Mouse (Mus musculus): ENCODE results near the gene Auts2. TPM values are rescaled to one million over a fixed set of nuclear protein-coding genes. Genes with fewer than 3 reads are reported as not detected.

Gene Auts2
- polyA plus RNA-seq, 1 experiment from 2014 or later, result 53.4 TPM

DNA sequence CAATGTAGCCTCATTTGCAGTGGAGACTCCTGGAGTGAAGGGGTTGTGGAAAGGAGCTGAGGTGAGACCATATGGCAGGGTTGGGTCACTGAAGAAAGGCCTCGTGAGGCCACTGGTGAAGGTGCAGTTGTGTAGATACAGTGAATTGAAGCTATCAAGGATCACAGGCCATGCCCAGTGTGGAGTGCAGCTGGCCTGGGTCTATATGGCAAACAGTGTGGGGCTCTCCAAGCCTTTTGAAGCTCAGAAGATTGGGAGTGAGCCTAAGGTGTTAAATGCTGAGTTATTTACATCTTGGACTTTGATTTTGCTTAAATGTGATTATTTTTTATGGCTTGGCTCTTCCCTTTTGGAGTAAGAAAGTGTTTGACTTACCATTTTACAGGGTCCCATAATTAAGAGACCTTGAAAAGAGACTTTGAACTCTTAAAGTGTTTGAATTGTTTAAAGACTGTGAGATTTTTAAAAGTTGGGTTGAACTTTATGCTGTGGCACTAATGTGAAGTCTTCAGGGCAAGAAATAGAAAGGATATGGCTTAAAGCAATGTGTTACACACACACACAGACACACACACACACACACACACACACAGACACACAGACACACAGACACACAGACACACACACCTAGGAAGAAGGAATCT is 1127.1 kb downstream of the Auts2 start:
- Histone ChIP-seq H3K36me3 (ENCODE audit: control insufficient read depth, insufficient read depth, low read length) (no peaks in the 10 kb centered on the region), H3K4me3 (ENCODE audit: low read depth, low read length) (no peak overlapping the region), H3K9ac (ENCODE audit: low read length) (no peak overlapping the region), H3K27ac (replicated peaks; ENCODE audit: low read depth, low read length) (no peak overlapping the region), H3K4me1 (ENCODE audit: control insufficient read depth, insufficient read depth, low read length) (no peaks in the 10 kb centered on the region), H3K4me2 (ENCODE audit: low read depth, severe bottlenecking) (no peak overlapping the region), H3K9me3 (ENCODE audit: control insufficient read depth, low read length) (no peaks in the 10 kb centered on the region), H3K27me3 (ENCODE audit: control insufficient read depth, insufficient read depth, low read length) (no peaks in the 10 kb centered on the region)
- ATAC-seq (ENCODE audit: insufficient number of reproducible peaks, low FRiP score, low TSS enrichment, low read depth) (no peak), DNase-seq (ENCODE audit: low spot score) (no peak)
- WGBS, result 68% methylated on average over 1 of the region's 1 CpGs

DNA sequence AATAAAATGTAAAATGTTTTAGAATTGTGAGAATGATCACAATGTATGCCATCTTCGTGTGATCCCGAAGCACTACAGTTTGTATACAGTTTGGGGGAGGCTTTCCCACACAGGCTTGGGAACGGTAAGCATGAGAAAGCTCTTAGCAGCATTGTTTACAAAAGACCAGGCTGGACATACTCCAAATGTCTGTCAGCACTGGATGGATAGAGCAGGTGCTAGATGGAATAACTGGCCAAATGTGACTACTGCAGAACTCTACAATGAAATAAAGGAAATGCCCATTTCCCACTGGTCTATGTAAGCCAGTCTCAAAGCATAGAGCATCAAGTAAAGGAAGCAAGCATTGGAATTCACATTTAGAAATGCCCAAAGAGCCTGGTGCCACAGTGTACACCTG is 1144.9 kb downstream of the Auts2 start:
- no peak overlapping the region for H3K27ac ChIP-seq (replicated peaks; ENCODE audit: low read depth, low read length)
- H3K4me2 ChIP-seq (ENCODE audit: low read depth, severe bottlenecking), result no peak overlapping the region
- H3K36me3 ChIP-seq (ENCODE audit: control insufficient read depth, insufficient read depth, low read length), result no peaks in the 10 kb centered on the region
- no peaks in the 10 kb centered on the region for H3K4me1 ChIP-seq (ENCODE audit: control insufficient read depth, insufficient read depth, low read length)
- no peaks in the 10 kb centered on the region for H3K9me3 ChIP-seq (ENCODE audit: control insufficient read depth, low read length)
- WGBS, result 89% methylated on average over 3 of the region's 3 CpGs
- no peak overlapping the region for H3K9ac ChIP-seq (ENCODE audit: low read length)
- no peak for ATAC-seq (ENCODE audit: insufficient number of reproducible peaks, low FRiP score, low TSS enrichment, low read depth)
- H3K27me3 ChIP-seq (ENCODE audit: control insufficient read depth, insufficient read depth, low read length), result no peaks in the 10 kb centered on the region
- no peak overlapping the region for H3K4me3 ChIP-seq (ENCODE audit: low read depth, low read length)
- DNase-seq (ENCODE audit: low spot score), result no peak

- Histone ChIP-seq H3K9me3 (ENCODE audit: control insufficient read depth, low read length) (no peaks in the 10 kb centered on the region), H3K27me3 (ENCODE audit: control insufficient read depth, insufficient read depth, low read length) (no peaks in the 10 kb centered on the region), H3K4me2 (ENCODE audit: low read depth, severe bottlenecking) (no peak overlapping the region), H3K27ac (replicated peaks; ENCODE audit: low read depth, low read length) (no peak overlapping the region), H3K4me3 (ENCODE audit: low read depth, low read length) (no peak overlapping the region), H3K36me3 (ENCODE audit: control insufficient read depth, insufficient read depth, low read length) (no peaks in the 10 kb centered on the region), H3K4me1 (ENCODE audit: control insufficient read depth, insufficient read depth, low read length) (no peaks in the 10 kb centered on the region), H3K9ac (ENCODE audit: low read length) (no peak overlapping the region)
- DNase-seq (ENCODE audit: low spot score) (no peak), ATAC-seq (ENCODE audit: insufficient number of reproducible peaks, low FRiP score, low TSS enrichment, low read depth) (no peak)
- 83% methylated on average over 8 of the region's 8 CpGs for WGBS
Measured at GRCm38 (mm10) chr5:131395756-131396155, 1147.4 kb downstream of the Auts2 start.

All from limb, embryonic 11.5 days (tissue).